Mouse (Mus musculus) left cerebral cortex, postnatal 4 days (tissue): Measurements from ENCODE around the gene Wdr11. TPM values are rescaled to one million over a fixed set of nuclear protein-coding genes. Genes with fewer than 3 reads are reported as not detected.
A peak's percentile ranks its signal among the peaks of the same experiment; 100 is the strongest.

ENCODE experiments used
- DNase-seq: peaks from one replicate; pipeline ENCODE4 v3.0.0-alpha.2; 2022
- intact Hi-C: fragments of 180-260 bp; cut with DNase I; formaldehyde crosslinking; loops from one replicate; pipeline ENCODE4 v1.15.1; 2025
- total RNA-seq, 2 experiments: library from RNA; stranded (reverse); gene quantifications; 2 replicates each; pipeline ENCODE4 v1.2.3; 2021

Wdr11 gene
- total RNA-seq, 2 experiments from 2014 or later, result 44.0 to 44.3 TPM

GRCm38 (mm10) chr7:129680534-129681210 lies 89.0 kb downstream of the Wdr11 start:
- DNase-seq, result peak; percentile 57
- intact Hi-C loops, result no loop called here

- DNase-seq, result no peak
- intact Hi-C loops, result no loop called here
Observed at GRCm38 (mm10) chr7:129682525-129682924, 90.9 kb downstream of the Wdr11 start.

- no peak for DNase-seq
Observed at GRCm38 (mm10) chr7:129685326-129685725, 93.7 kb downstream of the Wdr11 start.

More at GRCm38 (mm10) chr7:129685326-129685725, 93.7 kb downstream of the Wdr11 start:
- intact Hi-C loops, result no loop called here
